Mouse (Mus musculus): ENCODE data around the gene Esr1. TPM values are rescaled to one million over a fixed set of nuclear protein-coding genes. Genes with fewer than 3 reads are reported as not detected.

Esr1 gene
- polyA plus RNA-seq, 1 experiment: 0.90 TPM

- TF ChIP-seq CTCF (IDR thresholded peaks at IDR 0.05; ENCODE audit: extremely low read depth, insufficient read length, insufficient replicate concordance, low read depth, low read length) (no peak), POLR2A (IDR thresholded peaks at IDR 0.05; ENCODE audit: low read depth, low read length) (no peak)
- Histone ChIP-seq H3K27ac (ENCODE audit: insufficient read depth, low read depth, low read length) (no peak overlapping the region), H3K4me1 (ENCODE audit: control insufficient read depth, insufficient read depth, insufficient read length, low read length) (no peaks in the 10 kb centered on the region), H3K36me3 (ENCODE audit: control insufficient read depth, insufficient read depth, low read length) (no peaks in the 10 kb centered on the region), H3K4me3 (ENCODE audit: low read depth, low read length) (no peak overlapping the region), H3K27me3 (ENCODE audit: control insufficient read depth, insufficient read depth, low read length) (no peaks in the 10 kb centered on the region)
- 71% methylated on average over 2 of the region's 2 CpGs for WGBS
These were observed 312.2 kb downstream of the Esr1 start for GRCm38 (mm10) chr10:4923616-4924015.

- no peaks in the 10 kb centered on the region for H3K36me3 ChIP-seq (ENCODE audit: control insufficient read depth, insufficient read depth, low read length)
- 70% methylated on average over 2 of the region's 2 CpGs for WGBS
- no peak overlapping the region for H3K4me3 ChIP-seq (ENCODE audit: low read depth, low read length)
- H3K27me3 ChIP-seq (ENCODE audit: control insufficient read depth, insufficient read depth, low read length): no peaks in the 10 kb centered on the region
- TF ChIP-seq CTCF (IDR thresholded peaks at IDR 0.05; ENCODE audit: extremely low read depth, insufficient read length, insufficient replicate concordance, low read depth, low read length) (no peak), POLR2A (IDR thresholded peaks at IDR 0.05; ENCODE audit: low read depth, low read length) (no peak)
- H3K27ac ChIP-seq (ENCODE audit: insufficient read depth, low read depth, low read length): no peak overlapping the region
- H3K4me1 ChIP-seq (ENCODE audit: control insufficient read depth, insufficient read depth, insufficient read length, low read length): no peaks in the 10 kb centered on the region
These were observed 313.0 kb downstream of the Esr1 start for GRCm38 (mm10) chr10:4924391-4924790.

GRCm38 (mm10) chr10:4943148-4943547 is 331.8 kb downstream of the Esr1 start:
- TF ChIP-seq POLR2A (IDR thresholded peaks at IDR 0.05; ENCODE audit: low read depth, low read length) (no peak), CTCF (IDR thresholded peaks at IDR 0.05; ENCODE audit: extremely low read depth, insufficient read length, insufficient replicate concordance, low read depth, low read length) (no peak)
- 73% methylated on average over 5 of the region's 5 CpGs for WGBS

GRCm38 (mm10) chr10:4944725-4945124 is 333.3 kb downstream of the Esr1 start:
- no peak for TF ChIP-seq POLR2A (IDR thresholded peaks at IDR 0.05; ENCODE audit: low read depth, low read length)
- no peak for TF ChIP-seq CTCF (IDR thresholded peaks at IDR 0.05; ENCODE audit: extremely low read depth, insufficient read length, insufficient replicate concordance, low read depth, low read length)
- 71% methylated on average over 2 of the region's 2 CpGs for WGBS

More at GRCm38 (mm10) chr10:4943148-4943547, 331.8 kb downstream of the Esr1 start:
- no peaks in the 10 kb centered on the region for H3K36me3 ChIP-seq (ENCODE audit: control insufficient read depth, insufficient read depth, low read length)
- H3K4me1 ChIP-seq (ENCODE audit: control insufficient read depth, insufficient read depth, insufficient read length, low read length): no peaks in the 10 kb centered on the region
- no peaks in the 10 kb centered on the region for H3K27me3 ChIP-seq (ENCODE audit: control insufficient read depth, insufficient read depth, low read length)
- no peak overlapping the region for H3K4me3 ChIP-seq (ENCODE audit: low read depth, low read length)
- no peak overlapping the region for H3K27ac ChIP-seq (ENCODE audit: insufficient read depth, low read depth, low read length)

GRCm38 (mm10) chr10:4965768-4966167 is 354.4 kb downstream of the Esr1 start:
- TF ChIP-seq POLR2A (IDR thresholded peaks at IDR 0.05; ENCODE audit: low read depth, low read length) (no peak), CTCF (IDR thresholded peaks at IDR 0.05; ENCODE audit: extremely low read depth, insufficient read length, insufficient replicate concordance, low read depth, low read length) (no peak)
- no peak overlapping the region for H3K4me3 ChIP-seq (ENCODE audit: low read depth, low read length)
- H3K36me3 ChIP-seq (ENCODE audit: control insufficient read depth, insufficient read depth, low read length): no peaks in the 10 kb centered on the region
- H3K27ac ChIP-seq (ENCODE audit: insufficient read depth, low read depth, low read length): no peak overlapping the region
- H3K27me3 ChIP-seq (ENCODE audit: control insufficient read depth, insufficient read depth, low read length): no peaks in the 10 kb centered on the region
- H3K4me1 ChIP-seq (ENCODE audit: control insufficient read depth, insufficient read depth, insufficient read length, low read length): no peaks in the 10 kb centered on the region
- 16% methylated on average over 1 of the region's 1 CpGs for WGBS

More at GRCm38 (mm10) chr10:4944725-4945124, 333.3 kb downstream of the Esr1 start:
- no peaks in the 10 kb centered on the region for H3K36me3 ChIP-seq (ENCODE audit: control insufficient read depth, insufficient read depth, low read length)
- H3K4me3 ChIP-seq (ENCODE audit: low read depth, low read length): no peak overlapping the region
- no peaks in the 10 kb centered on the region for H3K27me3 ChIP-seq (ENCODE audit: control insufficient read depth, insufficient read depth, low read length)
- H3K27ac ChIP-seq (ENCODE audit: insufficient read depth, low read depth, low read length): no peak overlapping the region
- H3K4me1 ChIP-seq (ENCODE audit: control insufficient read depth, insufficient read depth, insufficient read length, low read length): no peaks in the 10 kb centered on the region

- Histone ChIP-seq H3K4me3 (ENCODE audit: low read depth, low read length) (no peak overlapping the region), H3K36me3 (ENCODE audit: control insufficient read depth, insufficient read depth, low read length) (no peaks in the 10 kb centered on the region), H3K4me1 (ENCODE audit: control insufficient read depth, insufficient read depth, insufficient read length, low read length) (no peaks in the 10 kb centered on the region), H3K27me3 (ENCODE audit: control insufficient read depth, insufficient read depth, low read length) (no peaks in the 10 kb centered on the region), H3K27ac (ENCODE audit: insufficient read depth, low read depth, low read length) (no peak overlapping the region)
- 62% methylated on average over 7 of the region's 7 CpGs for WGBS
- TF ChIP-seq POLR2A (IDR thresholded peaks at IDR 0.05; ENCODE audit: low read depth, low read length) (no peak), CTCF (IDR thresholded peaks at IDR 0.05; ENCODE audit: extremely low read depth, insufficient read length, insufficient replicate concordance, low read depth, low read length) (no peak)
These were observed 359.8 kb downstream of the Esr1 start for GRCm38 (mm10) chr10:4971156-4971555.

GRCm38 (mm10) chr10:4971586-4971985 is 360.2 kb downstream of the Esr1 start:
- Histone ChIP-seq H3K27me3 (ENCODE audit: control insufficient read depth, insufficient read depth, low read length) (no peaks in the 10 kb centered on the region), H3K36me3 (ENCODE audit: control insufficient read depth, insufficient read depth, low read length) (no peaks in the 10 kb centered on the region), H3K4me1 (ENCODE audit: control insufficient read depth, insufficient read depth, insufficient read length, low read length) (no peaks in the 10 kb centered on the region), H3K4me3 (ENCODE audit: low read depth, low read length) (no peak overlapping the region), H3K27ac (ENCODE audit: insufficient read depth, low read depth, low read length) (no peak overlapping the region)
- TF ChIP-seq POLR2A (IDR thresholded peaks at IDR 0.05; ENCODE audit: low read depth, low read length) (no peak), CTCF (IDR thresholded peaks at IDR 0.05; ENCODE audit: extremely low read depth, insufficient read length, insufficient replicate concordance, low read depth, low read length) (no peak)

Measured in small intestine, adult 2 months (tissue).